Mouse (Mus musculus): Measurements from ENCODE around the gene Tns1. TPM values are rescaled to one million over a fixed set of nuclear protein-coding genes. Genes with fewer than 3 reads are reported as not detected.

The Tns1 gene
- total RNA-seq, 2 experiments from 2014 or later: 41.3 to 43.3 TPM

GRCm38 (mm10) chr1:74014538-74015327, 109.5 kb downstream of the Tns1 start:
- Histone ChIP-seq H3K27ac (no peak overlapping the region; the same call in 1 of the 2 replicates), H3K4me3 (no peak overlapping the region)
- TF ChIP-seq CTCF (conservative IDR thresholded peaks at IDR 0.05): no peak
- no peak for DNase-seq (ENCODE audit: low spot score in 2 of 2)

- no peak for TF ChIP-seq CTCF (conservative IDR thresholded peaks at IDR 0.05)
- Histone ChIP-seq H3K4me3 (no peak overlapping the region), H3K27ac (no peak overlapping the region; the same call in 1 of the 2 replicates)
- DNase-seq (ENCODE audit: low spot score in 2 of 2): no peak
Measured at GRCm38 (mm10) chr1:74013296-74014031, 110.8 kb downstream of the Tns1 start.

GRCm38 (mm10) chr1:74012706-74013105, 111.5 kb downstream of the Tns1 start:
- Histone ChIP-seq H3K27ac (no peak overlapping the region), H3K4me3 (no peak overlapping the region)
- no peak for DNase-seq (ENCODE audit: low spot score in 2 of 2)
- TF ChIP-seq CTCF (conservative IDR thresholded peaks at IDR 0.05): no peak

- Histone ChIP-seq H3K4me3 (no peak overlapping the region), H3K27ac (no peak overlapping the region)
- no peak for DNase-seq (ENCODE audit: low spot score in 2 of 2)
- no peak for TF ChIP-seq CTCF (conservative IDR thresholded peaks at IDR 0.05)
Measured at GRCm38 (mm10) chr1:74009495-74009894, 114.8 kb downstream of the Tns1 start.

GRCm38 (mm10) chr1:74008966-74009365, 115.3 kb downstream of the Tns1 start:
- no peak for DNase-seq (ENCODE audit: low spot score in 2 of 2)
- H3K27ac ChIP-seq: peak overlapping the region; percentile 53; the same call in 1 of the 2 replicates
- TF ChIP-seq CTCF (conservative IDR thresholded peaks at IDR 0.05): no peak
- no peak overlapping the region for H3K4me3 ChIP-seq

- DNase-seq (ENCODE audit: low spot score in 2 of 2): no peak
- H3K27ac ChIP-seq: peak overlapping the region; percentile 53; the same call in 1 of the 2 replicates
- H3K4me3 ChIP-seq: no peak overlapping the region
- TF ChIP-seq CTCF (conservative IDR thresholded peaks at IDR 0.05): no peak
Measured at GRCm38 (mm10) chr1:74008498-74008897, 115.8 kb downstream of the Tns1 start.

GRCm38 (mm10) chr1:74007398-74008050, 116.7 kb downstream of the Tns1 start:
- no peak for DNase-seq (ENCODE audit: low spot score in 2 of 2)
- H3K4me3 ChIP-seq: no peak overlapping the region
- H3K27ac ChIP-seq: no peak overlapping the region; the same call in 1 of the 2 replicates
- TF ChIP-seq CTCF (conservative IDR thresholded peaks at IDR 0.05): no peak

GRCm38 (mm10) chr1:74005020-74005419, 119.2 kb downstream of the Tns1 start:
- DNase-seq (ENCODE audit: low spot score in 2 of 2): no peak
- TF ChIP-seq CTCF (conservative IDR thresholded peaks at IDR 0.05): no peak
- H3K27ac ChIP-seq: no peak overlapping the region
- H3K4me3 ChIP-seq: no peak overlapping the region

GRCm38 (mm10) chr1:74003723-74004122, 120.5 kb downstream of the Tns1 start:
- no peak for DNase-seq (ENCODE audit: low spot score in 2 of 2)
- no peak overlapping the region for H3K27ac ChIP-seq
- H3K4me3 ChIP-seq: no peak overlapping the region
- no peak for TF ChIP-seq CTCF (conservative IDR thresholded peaks at IDR 0.05)

- no peak overlapping the region for H3K4me3 ChIP-seq
- no peak for DNase-seq (ENCODE audit: low spot score in 2 of 2)
- no peak for TF ChIP-seq CTCF (conservative IDR thresholded peaks at IDR 0.05)
- H3K27ac ChIP-seq: peak overlapping the region; percentile 36; the same call in 1 of the 2 replicates
Measured at GRCm38 (mm10) chr1:74001449-74001820, 122.8 kb downstream of the Tns1 start.

GRCm38 (mm10) chr1:74000810-74001448, 123.3 kb downstream of the Tns1 start:
- H3K27ac ChIP-seq: peak overlapping the region; percentile 36; the same call in 1 of the 2 replicates
- TF ChIP-seq CTCF (conservative IDR thresholded peaks at IDR 0.05): no peak

GRCm38 (mm10) chr1:74000191-74000651, 124.0 kb downstream of the Tns1 start:
- no peak for TF ChIP-seq CTCF (conservative IDR thresholded peaks at IDR 0.05)
- no peak for DNase-seq (ENCODE audit: low spot score in 2 of 2)
- no peak overlapping the region for H3K4me3 ChIP-seq
- peak overlapping the region; percentile 79; the same call in 1 of the 2 replicates for H3K27ac ChIP-seq

More at GRCm38 (mm10) chr1:74000810-74001448, 123.3 kb downstream of the Tns1 start:
- no peak for DNase-seq (ENCODE audit: low spot score in 2 of 2)
- H3K4me3 ChIP-seq: no peak overlapping the region

Measured in layer of hippocampus, adult 2 months (tissue).